Mouse (Mus musculus) embryo, embryonic 11 days (tissue): ENCODE data around the gene Zcchc9.

Source experiments
- DNase-seq: peaks from one replicate; pipeline ENCODE4 v3.0.0-alpha.2; 2015

Zcchc9 gene

DNA sequence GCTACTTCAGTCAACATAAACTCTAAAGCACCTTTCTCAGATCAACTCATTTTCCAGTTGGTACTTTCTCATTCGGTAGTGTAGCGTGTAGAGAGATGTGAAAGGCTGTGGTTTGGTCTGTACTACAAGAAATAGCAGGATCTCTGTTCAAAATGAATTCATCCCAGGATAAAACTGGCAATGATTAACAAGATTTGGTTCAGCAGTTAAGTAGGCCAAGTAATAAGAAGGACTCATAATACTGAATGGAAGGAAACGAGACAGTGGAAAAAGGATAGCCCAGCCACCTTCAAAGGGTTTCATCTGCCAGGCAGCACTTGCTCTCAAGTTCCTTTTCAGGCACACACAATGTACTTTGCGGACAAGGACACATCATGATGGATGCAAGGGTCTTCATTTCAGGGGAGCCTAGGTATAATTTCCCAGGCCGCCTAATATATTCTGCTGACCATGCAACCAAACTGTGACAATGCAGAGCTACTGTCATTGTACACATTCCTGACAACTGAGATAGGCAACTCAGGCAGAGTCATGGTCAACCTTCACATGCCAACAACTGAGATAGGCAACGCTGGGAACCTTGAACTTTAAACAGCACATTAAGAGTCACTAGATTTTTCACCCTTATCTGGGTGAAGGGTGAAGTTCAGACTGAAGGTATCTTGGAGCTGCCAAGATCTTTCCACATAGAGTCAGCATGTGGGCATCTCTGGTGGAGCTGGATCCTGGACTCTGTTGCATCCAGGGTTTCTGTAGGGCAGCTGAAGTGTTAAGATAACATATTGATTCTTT is 45.7 kb downstream of the Zcchc9 start:
- no peak for DNase-seq

DNA sequence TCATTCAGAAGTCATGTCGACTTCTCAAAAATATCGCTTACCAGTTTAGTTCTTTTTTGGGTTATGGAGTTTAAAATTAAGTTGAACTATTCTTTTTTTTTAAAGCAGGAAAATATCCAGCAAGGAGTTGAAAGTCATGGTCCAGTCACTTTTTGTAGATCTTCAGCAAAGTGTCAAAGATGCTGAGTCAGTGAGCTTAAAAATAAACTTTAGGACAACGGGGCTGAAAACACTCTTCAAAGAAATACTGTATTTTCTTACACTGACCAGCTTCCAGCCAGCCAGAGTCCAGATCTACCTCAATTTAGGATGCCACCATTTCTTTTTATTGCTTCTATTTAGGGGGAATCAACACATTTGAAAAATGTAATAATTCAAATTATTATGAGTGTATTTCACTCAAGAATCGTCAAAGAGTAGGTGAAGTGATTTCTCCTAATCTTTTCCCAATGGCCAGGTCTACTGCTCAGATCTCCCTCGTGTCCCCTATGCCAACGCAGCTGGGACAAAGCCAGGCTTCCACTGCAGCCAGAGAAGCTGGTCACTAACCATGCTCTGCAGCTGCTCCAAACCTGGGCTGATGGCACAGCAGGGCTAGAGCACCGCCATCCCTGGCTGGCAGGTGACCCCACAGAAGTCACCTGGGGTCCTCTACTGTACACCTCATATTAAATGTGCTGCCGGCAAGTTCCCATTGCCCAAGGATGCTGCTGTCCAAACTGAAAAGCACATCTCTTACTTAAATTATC is 47.0 kb downstream of the Zcchc9 start:
- no peak for DNase-seq

DNA sequence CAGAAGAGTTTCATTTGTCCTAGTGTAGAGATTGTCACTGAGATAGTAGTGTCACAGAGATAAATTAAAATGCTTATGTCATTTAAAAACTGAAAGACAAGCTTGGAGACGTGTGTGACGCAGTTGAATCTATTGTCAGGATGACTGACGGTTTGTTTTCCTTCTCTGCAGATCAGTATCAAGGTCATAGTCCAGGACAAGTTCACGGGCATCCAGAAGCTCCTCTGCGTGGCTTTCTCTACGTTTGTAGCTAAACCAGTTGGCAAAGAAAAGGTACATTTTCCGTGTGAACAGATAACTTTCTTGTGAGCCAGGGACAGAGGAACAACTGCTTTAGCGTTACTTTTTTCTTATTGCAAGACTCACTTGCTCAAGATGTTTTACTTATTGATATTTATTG is 47.7 kb downstream of the Zcchc9 start:
- no peak for DNase-seq

DNA sequence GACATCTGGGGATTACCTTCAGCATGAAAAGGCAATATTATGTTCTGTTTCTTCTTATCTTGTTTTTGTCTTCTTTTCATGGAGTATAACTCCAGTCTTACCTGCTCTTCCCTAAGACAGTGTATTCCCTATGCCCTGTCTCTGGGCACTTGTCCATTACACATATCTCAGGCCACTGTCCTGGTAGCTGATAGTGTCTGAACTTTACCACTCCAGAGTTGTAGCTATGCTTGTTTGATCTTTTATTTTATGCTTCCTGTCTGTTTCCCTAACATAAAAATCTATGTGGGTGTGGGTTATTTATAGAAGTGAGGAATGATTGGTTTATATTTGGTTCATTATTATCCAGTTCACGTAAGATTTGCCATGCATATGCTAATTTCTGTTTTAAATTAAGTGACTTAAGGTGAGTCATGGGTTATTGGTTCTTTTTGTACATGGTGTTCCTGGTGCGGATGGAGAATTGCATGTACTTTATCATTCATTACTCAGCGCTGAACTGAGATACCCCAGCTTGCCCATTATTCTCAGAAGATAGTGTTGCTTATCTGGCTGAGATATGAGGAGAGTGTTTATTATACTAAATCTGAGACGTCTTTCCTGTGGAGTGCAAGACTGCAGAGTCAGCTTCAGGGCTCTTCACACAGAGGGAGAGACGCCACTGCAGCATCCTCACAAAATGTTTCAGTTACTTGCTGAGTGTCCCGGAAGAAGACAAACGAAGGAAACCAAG is 49.0 kb downstream of the Zcchc9 start:
- DNase-seq: no peak

DNA sequence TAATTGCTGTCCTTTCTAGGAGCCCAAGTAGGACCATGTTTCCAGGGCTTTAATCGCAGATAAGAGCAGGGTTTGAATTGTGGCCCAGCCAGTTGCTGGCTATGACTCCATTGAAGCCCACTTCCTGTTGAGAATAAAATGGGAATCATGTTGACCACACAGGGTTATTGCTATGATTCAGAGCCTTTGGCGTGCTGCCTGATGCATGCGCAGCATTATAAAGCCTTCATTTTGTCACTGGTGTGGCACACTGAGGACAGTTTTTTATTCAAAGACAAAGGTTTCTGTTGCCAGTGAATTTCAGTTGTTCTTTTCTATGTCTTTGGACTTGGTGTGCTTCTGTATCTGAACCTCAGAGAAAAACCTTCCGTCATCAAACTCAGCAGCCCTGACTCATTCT is 51.3 kb downstream of the Zcchc9 start:
- DNase-seq: no peak

DNA sequence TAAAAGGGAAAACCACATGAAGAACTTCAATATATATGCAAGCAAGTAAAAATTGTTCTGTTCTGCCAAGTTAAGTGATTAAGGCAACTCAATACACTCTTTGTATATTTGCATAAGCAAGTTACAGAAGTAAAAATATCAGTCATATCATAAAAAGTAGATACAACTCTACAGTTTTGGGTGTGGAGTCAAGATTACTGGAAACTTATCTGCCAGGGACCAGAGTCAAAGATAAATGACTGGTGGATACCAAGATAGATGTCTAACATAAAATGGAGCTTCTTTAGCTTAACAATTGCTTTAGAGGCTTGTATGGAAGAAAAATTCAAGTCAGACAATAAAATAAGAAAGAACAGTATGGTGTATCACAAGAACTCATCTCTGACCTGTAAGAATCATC is 52.7 kb downstream of the Zcchc9 start:
- DNase-seq: no peak

DNA sequence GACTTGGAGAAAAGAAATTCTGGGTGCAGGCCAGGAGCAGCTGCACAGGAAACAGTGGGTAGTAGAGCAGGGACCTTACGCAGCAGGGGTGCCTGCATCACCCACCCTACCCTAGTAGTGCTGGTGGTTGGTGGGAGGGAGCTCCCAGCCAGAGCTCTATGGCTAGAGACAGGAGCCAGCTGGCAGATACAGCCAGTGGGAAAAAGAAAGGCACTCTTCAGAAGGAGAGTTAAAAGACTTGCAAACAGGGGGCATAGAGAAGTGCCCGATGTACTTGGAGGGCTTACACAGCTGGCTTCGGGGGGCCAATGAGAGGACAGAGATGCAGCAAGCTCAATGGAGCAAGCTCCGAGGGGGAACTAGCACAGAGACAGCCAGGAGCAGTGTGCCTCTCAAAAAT is 53.8 kb downstream of the Zcchc9 start:
- no peak for DNase-seq

DNA sequence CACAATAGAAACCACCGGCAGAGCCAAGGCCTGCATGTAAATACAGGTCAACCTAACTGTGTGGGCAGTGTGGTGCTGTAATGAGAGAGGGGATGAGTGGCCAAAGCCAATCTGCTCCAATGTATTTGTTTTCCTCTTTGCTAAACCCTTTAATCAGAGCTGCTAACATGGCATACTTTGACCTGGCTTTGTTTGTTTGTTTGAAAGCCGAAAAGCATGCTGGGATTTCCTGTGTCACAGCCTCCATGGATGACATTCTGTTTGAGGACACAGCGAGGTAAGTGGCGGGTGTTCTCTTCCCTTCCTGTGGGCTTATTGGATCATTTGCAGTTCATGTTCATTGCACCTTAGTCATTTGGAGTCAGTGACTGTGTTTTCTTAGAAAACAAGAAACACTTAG is 57.5 kb downstream of the Zcchc9 start:
- DNase-seq: no peak

DNA sequence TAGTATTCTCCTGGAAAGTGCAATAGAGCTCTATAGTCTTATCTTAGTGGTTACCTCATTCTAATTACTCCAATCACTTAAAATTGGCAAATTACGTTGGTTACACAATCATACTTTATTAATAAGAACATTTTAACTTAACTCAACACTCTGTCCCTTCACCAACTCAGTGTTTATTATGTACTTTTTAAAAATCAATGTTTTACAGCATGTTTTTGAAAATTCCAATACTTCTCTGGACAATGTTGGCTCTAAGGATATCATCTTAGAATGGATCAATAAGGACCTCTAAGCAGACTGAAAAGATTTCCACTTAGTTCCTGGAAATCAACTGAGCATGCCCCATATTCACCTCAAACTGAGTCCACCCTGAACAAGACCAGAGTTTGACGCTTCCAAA is 59.1 kb downstream of the Zcchc9 start:
- DNase-seq: no peak
